Comparison of ENCODE assay signal across 29 mouse cellular contexts in the genomic region with DNA sequence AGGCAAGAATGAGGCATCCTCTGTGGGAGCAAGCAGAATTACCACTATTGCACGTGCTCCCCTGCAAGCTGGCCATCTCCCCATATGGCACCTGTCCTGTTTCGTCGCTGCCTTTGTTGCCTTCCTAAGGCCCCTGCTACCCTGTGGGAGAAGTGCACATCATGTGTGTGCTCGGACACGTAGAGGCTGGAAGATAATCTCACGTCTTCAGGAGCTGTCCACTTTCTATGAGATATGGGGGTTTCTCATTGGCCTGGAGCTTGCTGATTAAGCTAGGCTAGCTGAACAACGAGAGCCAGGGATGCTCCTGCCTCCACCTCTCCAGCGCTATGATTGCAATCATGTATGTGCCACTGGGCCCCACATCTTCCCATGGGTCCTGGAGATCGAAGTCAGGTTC. TPM values are rescaled to one million over a fixed set of nuclear protein-coding genes. Genes with fewer than 3 reads are reported as not detected.
DNase-seq lines count a peak whose midpoint lies in the region; ATAC-seq and TF ChIP-seq lines count a peak whose summit lies in the region.
"Had no signal": no experiment of that assay in that cellular context is flagged by ENCODE, and none has a peak within 500 bp of the region (broad histone marks: within the 10 kb centered on the region; RNA-seq: fewer than 3 reads in every experiment).

No protein-coding gene starts in this region.

- no peak overlapping the region for H3K27ac ChIP-seq in heart, embryonic 12.5 days (ENCODE audit: poor library complexity, severe bottlenecking)
- H3K27ac ChIP-seq in liver, embryonic 13.5 days: no peak overlapping the region
- no peak overlapping the region for H3K27ac ChIP-seq in liver, embryonic 16.5 days (ENCODE audit: low read length)
- no peak overlapping the region for H3K27ac ChIP-seq in lung, postnatal 0 days (ENCODE audit: low read length)
- no peak overlapping the region for H3K27ac ChIP-seq in midbrain, embryonic 14.5 days (replicated peaks; ENCODE audit: low read depth, low read length)
- H3K27ac ChIP-seq: embryonic facial prominence, embryonic 12.5 days; embryonic facial prominence, embryonic 15.5 days; gastrocnemius, adult 2 months; heart, adult 2 months; heart, embryonic 10.5 days; hindbrain, embryonic 12.5 days; hindbrain, embryonic 15.5 days had no signal

- no peak overlapping the region for H3K4me3 ChIP-seq in heart, embryonic 12.5 days
- peak overlapping the region; percentile 2; the same call in 1 of the 2 replicates for H3K4me3 ChIP-seq in G1E (ENCODE audit: low read depth, low read length)
- H3K4me3 ChIP-seq in liver, embryonic 13.5 days (replicated peaks): no peak overlapping the region
- no peak overlapping the region for H3K4me3 ChIP-seq in liver, embryonic 16.5 days (ENCODE audit: low read depth, low read length)
- H3K4me3 ChIP-seq in lung, postnatal 0 days (ENCODE audit: low read depth, low read length): no peak overlapping the region
- no peak overlapping the region for H3K4me3 ChIP-seq in midbrain, embryonic 14.5 days (replicated peaks; ENCODE audit: low read depth, low read length)
- H3K4me3 ChIP-seq: embryonic facial prominence, embryonic 12.5 days; embryonic facial prominence, embryonic 15.5 days; gastrocnemius, adult 2 months; heart, adult 2 months; heart, embryonic 10.5 days; hindbrain, embryonic 12.5 days; hindbrain, embryonic 15.5 days had no signal

- no peaks in the 10 kb centered on the region for H3K9me3 ChIP-seq in heart, embryonic 12.5 days (replicated peaks)
- no peaks in the 10 kb centered on the region for H3K9me3 ChIP-seq in G1E (replicated peaks)
- no peaks in the 10 kb centered on the region for H3K9me3 ChIP-seq in liver, embryonic 13.5 days (replicated peaks)
- H3K9me3 ChIP-seq in liver, embryonic 16.5 days (replicated peaks; ENCODE audit: control insufficient read depth, low read length): no peaks in the 10 kb centered on the region
- no peaks in the 10 kb centered on the region for H3K9me3 ChIP-seq in lung, postnatal 0 days (ENCODE audit: low read length)
- H3K9me3 ChIP-seq in midbrain, embryonic 14.5 days (ENCODE audit: control insufficient read depth, low read length): no peaks in the 10 kb centered on the region
- H3K9me3 ChIP-seq: embryonic facial prominence, embryonic 12.5 days; embryonic facial prominence, embryonic 15.5 days; heart, embryonic 10.5 days; hindbrain, embryonic 12.5 days; hindbrain, embryonic 15.5 days had no signal

- TF ChIP-seq EP300 in lung, postnatal 0 days (IDR thresholded peaks at IDR 0.05): no peak

- WGBS in heart, embryonic 12.5 days: 79% methylated on average over 9 of the region's 9 CpGs
- 44% methylated on average over 9 of the region's 9 CpGs for WGBS in liver, embryonic 13.5 days (ENCODE audit: insufficient replicate concordance)
- WGBS in liver, embryonic 16.5 days (ENCODE audit: insufficient replicate concordance): 40% methylated on average over 9 of the region's 9 CpGs
- 83% methylated on average over 9 of the region's 9 CpGs for WGBS in lung, postnatal 0 days
- 90% methylated on average over 9 of the region's 9 CpGs for WGBS in midbrain, embryonic 14.5 days

- no peaks in the 10 kb centered on the region for H3K27me3 ChIP-seq in heart, embryonic 12.5 days (replicated peaks)
- no peaks in the 10 kb centered on the region for H3K27me3 ChIP-seq in G1E (ENCODE audit: insufficient read depth, low read length)
- H3K27me3 ChIP-seq in liver, embryonic 13.5 days: no peaks in the 10 kb centered on the region
- H3K27me3 ChIP-seq in liver, embryonic 16.5 days (ENCODE audit: control insufficient read depth, insufficient read depth, low read depth, low read length): no peaks in the 10 kb centered on the region
- no peaks in the 10 kb centered on the region for H3K27me3 ChIP-seq in lung, postnatal 0 days (replicated peaks; ENCODE audit: insufficient read depth, low read length)
- H3K27me3 ChIP-seq in midbrain, embryonic 14.5 days (ENCODE audit: control insufficient read depth, insufficient read depth, low read length): no peaks in the 10 kb centered on the region
- H3K27me3 ChIP-seq: embryonic facial prominence, embryonic 12.5 days; embryonic facial prominence, embryonic 15.5 days; hindbrain, embryonic 12.5 days; hindbrain, embryonic 15.5 days; Patski had no signal

- H3K4me2 ChIP-seq in heart, embryonic 12.5 days: no peak overlapping the region
- no peak overlapping the region for H3K4me2 ChIP-seq in liver, embryonic 13.5 days
- no peak overlapping the region for H3K4me2 ChIP-seq in liver, embryonic 16.5 days (ENCODE audit: low read depth, low read length)
- no peak overlapping the region for H3K4me2 ChIP-seq in lung, postnatal 0 days (replicated peaks; ENCODE audit: low read depth, low read length)
- no peak overlapping the region for H3K4me2 ChIP-seq in midbrain, embryonic 14.5 days (ENCODE audit: low read length)
- H3K4me2 ChIP-seq: embryonic facial prominence, embryonic 12.5 days; embryonic facial prominence, embryonic 15.5 days; hindbrain, embryonic 12.5 days; hindbrain, embryonic 15.5 days had no signal

- H3K36me3 ChIP-seq in heart, embryonic 12.5 days: no peaks in the 10 kb centered on the region
- H3K36me3 ChIP-seq in G1E (replicated peaks): peaks cover 42% of the 10 kb centered on the region
- no peaks in the 10 kb centered on the region for H3K36me3 ChIP-seq in liver, embryonic 13.5 days
- H3K36me3 ChIP-seq in liver, embryonic 16.5 days (ENCODE audit: control insufficient read depth, insufficient read depth): no peaks in the 10 kb centered on the region
- H3K36me3 ChIP-seq in lung, postnatal 0 days (ENCODE audit: insufficient read depth, low read length): no peaks in the 10 kb centered on the region
- H3K36me3 ChIP-seq in midbrain, embryonic 14.5 days (ENCODE audit: control insufficient read depth, insufficient read depth, low read length): no peaks in the 10 kb centered on the region
- H3K36me3 ChIP-seq: embryonic facial prominence, embryonic 12.5 days; embryonic facial prominence, embryonic 15.5 days; heart, embryonic 10.5 days; hindbrain, embryonic 12.5 days; hindbrain, embryonic 15.5 days had no signal

- no peak for ATAC-seq in heart, embryonic 12.5 days (ENCODE audit: insufficient number of reproducible peaks, low FRiP score)
- ATAC-seq in G1E (ENCODE audit: extremely low read depth, insufficient number of reproducible peaks, low FRiP score, poor library complexity, severe bottlenecking): peak; percentile 30
- peak; percentile 47 for ATAC-seq in liver, embryonic 13.5 days (ENCODE audit: low read depth)
- peak; percentile 60; the same call in 1 of the 2 replicates for ATAC-seq in liver, embryonic 16.5 days (ENCODE audit: low read depth)
- no peak for ATAC-seq in lung, postnatal 0 days
- ATAC-seq in midbrain, embryonic 14.5 days (ENCODE audit: low FRiP score, low TSS enrichment): no peak
- ATAC-seq: forebrain, embryonic 14.5 days; forebrain, postnatal 0 days; Patski had no signal

- TF ChIP-seq CTCF in G1E (IDR thresholded peaks at IDR 0.05; ENCODE audit: low read depth, low read length): no peak
- no peak for TF ChIP-seq CTCF in lung, postnatal 0 days (IDR thresholded peaks at IDR 0.05)

- H3K9ac ChIP-seq in heart, embryonic 12.5 days: no peak overlapping the region
- no peak overlapping the region for H3K9ac ChIP-seq in liver, embryonic 13.5 days
- no peak overlapping the region for H3K9ac ChIP-seq in liver, embryonic 16.5 days (ENCODE audit: low read depth, low read length)
- no peak overlapping the region for H3K9ac ChIP-seq in lung, postnatal 0 days (replicated peaks; ENCODE audit: low read depth)
- H3K9ac ChIP-seq in midbrain, embryonic 14.5 days (replicated peaks; ENCODE audit: low read length): no peak overlapping the region
- H3K9ac ChIP-seq: embryonic facial prominence, embryonic 12.5 days; embryonic facial prominence, embryonic 15.5 days; forebrain, postnatal 0 days; hindbrain, embryonic 12.5 days; hindbrain, embryonic 15.5 days had no signal

- H3K4me1 ChIP-seq in heart, embryonic 12.5 days (replicated peaks): no peaks in the 10 kb centered on the region
- peaks cover 72% of the 10 kb centered on the region for H3K4me1 ChIP-seq in G1E (ENCODE audit: insufficient read depth, low read depth, low read length)
- H3K4me1 ChIP-seq in liver, embryonic 13.5 days (replicated peaks): peaks cover 39% of the 10 kb centered on the region
- H3K4me1 ChIP-seq in liver, embryonic 16.5 days (ENCODE audit: control insufficient read depth, low read depth, low read length): peaks cover 3% of the 10 kb centered on the region
- H3K4me1 ChIP-seq in lung, postnatal 0 days (ENCODE audit: insufficient read depth, low read depth, low read length): no peaks in the 10 kb centered on the region
- H3K4me1 ChIP-seq in midbrain, embryonic 14.5 days (ENCODE audit: control insufficient read depth, insufficient read depth, low read length): no peaks in the 10 kb centered on the region
- H3K4me1 ChIP-seq: embryonic facial prominence, embryonic 12.5 days; embryonic facial prominence, embryonic 15.5 days; hindbrain, embryonic 12.5 days; hindbrain, embryonic 15.5 days had no signal

- peak; percentile 42 for DNase-seq in heart, adult 11 months
- no peak for DNase-seq in G1E (ENCODE audit: low spot score)
- DNase-seq in liver, embryonic 13.5 days: peak; percentile 14
- DNase-seq in lung, postnatal 0 days (ENCODE audit: low spot score): no peak
- no peak for DNase-seq in midbrain, embryonic 14.5 days
- no peak for DNase-seq in natural killer cell, adult 2 months (ENCODE audit: low spot score in 2 of 2)
- DNase-seq: adrenal gland, postnatal 10 days; adrenal gland, postnatal 36 days; cerebellum, adult 2 months; cerebellum, adult 9-11 months; cerebellum, postnatal 25 days; forebrain, postnatal 0 days; gastrocnemius, adult 2 months; gastrocnemius, postnatal 25 days; heart, adult 2 months had no signal

RNA-seq across cellular contexts. Expression of a gene that starts 7.8 kb away (rescaled TPM):
- 2.1 and 2.9 TPM in 2 replicates for polyA plus RNA-seq in heart, embryonic 12.5 days (2016; fragmentation: Nextera tagmentation; extraction: Ambion mirVana)
- total RNA-seq in G1E (2014; fragmentation: Nextera tagmentation): 34.4 and 36.8 TPM in 2 replicates
- 32.6 and 33.1 TPM in 2 replicates for total RNA-seq in G1E (2017)
- 0.98 and 1.6 TPM in 2 replicates for polyA plus RNA-seq in G1E (2012)
- 2.1 and 3.8 TPM in 2 replicates for polyA plus RNA-seq in liver, embryonic 13.5 days (2015; fragmentation: Nextera tagmentation; extraction: Ambion mirVana)
- polyA plus RNA-seq in liver, embryonic 16.5 days (2015; fragmentation: Nextera tagmentation; extraction: Ambion mirVana): 2.4 and 2.9 TPM in 2 replicates
- polyA plus RNA-seq in lung, postnatal 0 days (2015; fragmentation: Nextera tagmentation; extraction: Ambion mirVana): 1.2 and 1.9 TPM in 2 replicates
- polyA plus RNA-seq in midbrain, embryonic 14.5 days (2014; fragmentation: Nextera tagmentation; extraction: Ambion mirVana): 0.11 and 0.45 TPM in 2 replicates

RNA-seq across cellular contexts. Expression of a gene that starts 34.6 kb away (rescaled TPM):
- 89.4 and 89.9 TPM in 2 replicates for polyA plus RNA-seq in heart, embryonic 12.5 days (2016; fragmentation: Nextera tagmentation; extraction: Ambion mirVana)
- total RNA-seq in G1E (2014; fragmentation: Nextera tagmentation): 59.9 and 68.9 TPM in 2 replicates
- total RNA-seq in G1E (2017): 42.7 and 45.2 TPM in 2 replicates
- polyA plus RNA-seq in G1E (2012): 60.0 and 68.1 TPM in 2 replicates
- 65.8 and 69.1 TPM in 2 replicates for polyA plus RNA-seq in liver, embryonic 13.5 days (2015; fragmentation: Nextera tagmentation; extraction: Ambion mirVana)
- 35.1 and 35.9 TPM in 2 replicates for polyA plus RNA-seq in liver, embryonic 16.5 days (2015; fragmentation: Nextera tagmentation; extraction: Ambion mirVana)
- 45.9 and 50.0 TPM in 2 replicates for polyA plus RNA-seq in lung, postnatal 0 days (2015; fragmentation: Nextera tagmentation; extraction: Ambion mirVana)
- 86.4 and 94.8 TPM in 2 replicates for polyA plus RNA-seq in midbrain, embryonic 14.5 days (2014; fragmentation: Nextera tagmentation; extraction: Ambion mirVana)

RNA-seq across cellular contexts. Expression of a gene that starts 35.3 kb away (rescaled TPM):
- 745 and 746 TPM in 2 replicates for polyA plus RNA-seq in heart, embryonic 12.5 days (2016; fragmentation: Nextera tagmentation; extraction: Ambion mirVana)
- 239 and 247 TPM in 2 replicates for total RNA-seq in G1E (2014; fragmentation: Nextera tagmentation)
- total RNA-seq in G1E (2017): 853 and 891 TPM in 2 replicates
- polyA plus RNA-seq in G1E (2012): 110 and 140 TPM in 2 replicates
- 392 and 451 TPM in 2 replicates for polyA plus RNA-seq in liver, embryonic 13.5 days (2015; fragmentation: Nextera tagmentation; extraction: Ambion mirVana)
- 287 and 311 TPM in 2 replicates for polyA plus RNA-seq in liver, embryonic 16.5 days (2015; fragmentation: Nextera tagmentation; extraction: Ambion mirVana)
- 352 and 364 TPM in 2 replicates for polyA plus RNA-seq in lung, postnatal 0 days (2015; fragmentation: Nextera tagmentation; extraction: Ambion mirVana)
- 564 and 595 TPM in 2 replicates for polyA plus RNA-seq in midbrain, embryonic 14.5 days (2014; fragmentation: Nextera tagmentation; extraction: Ambion mirVana)

RNA-seq across cellular contexts. Expression of a gene that starts 48.9 kb away (rescaled TPM):
- 1.9 TPM in 2 replicates for polyA plus RNA-seq in heart, embryonic 12.5 days (2016; fragmentation: Nextera tagmentation; extraction: Ambion mirVana)
- total RNA-seq in G1E (2014; fragmentation: Nextera tagmentation) (2.8 and 3.4 TPM in 2 replicates), G1E (2017) (0.33 and 1.0 TPM in 2 replicates)
- polyA plus RNA-seq in G1E (2012): 0.13 and 0.22 TPM in 2 replicates
- 0.71 and 1.3 TPM in 2 replicates for polyA plus RNA-seq in liver, embryonic 13.5 days (2015; fragmentation: Nextera tagmentation; extraction: Ambion mirVana)
- 0.48 and 0.79 TPM in 2 replicates for polyA plus RNA-seq in liver, embryonic 16.5 days (2015; fragmentation: Nextera tagmentation; extraction: Ambion mirVana)
- 0.95 and 1.0 TPM in 2 replicates for polyA plus RNA-seq in lung, postnatal 0 days (2015; fragmentation: Nextera tagmentation; extraction: Ambion mirVana)
- polyA plus RNA-seq in midbrain, embryonic 14.5 days (2014; fragmentation: Nextera tagmentation; extraction: Ambion mirVana): 4.8 and 6.2 TPM in 2 replicates

RNA-seq across cellular contexts. Expression of a gene that starts 53.9 kb away (rescaled TPM):
- polyA plus RNA-seq in heart, embryonic 12.5 days (2016; fragmentation: Nextera tagmentation; extraction: Ambion mirVana): 0.42 TPM in 1 of 2 replicates, not detected in the other
- total RNA-seq in G1E (2014; fragmentation: Nextera tagmentation) (not detected in 2 replicates), G1E (2017) (1.3 and 5.5 TPM in 2 replicates)
- polyA plus RNA-seq in G1E (2012): 0.05 TPM in 1 of 2 replicates, not detected in the other
- polyA plus RNA-seq in liver, embryonic 13.5 days (2015; fragmentation: Nextera tagmentation; extraction: Ambion mirVana): 0.18 TPM in 1 of 2 replicates, not detected in the other
- not detected in 2 replicates for polyA plus RNA-seq in liver, embryonic 16.5 days (2015; fragmentation: Nextera tagmentation; extraction: Ambion mirVana)
- 1.5 and 1.6 TPM in 2 replicates for polyA plus RNA-seq in lung, postnatal 0 days (2015; fragmentation: Nextera tagmentation; extraction: Ambion mirVana)
- not detected in 2 replicates for polyA plus RNA-seq in midbrain, embryonic 14.5 days (2014; fragmentation: Nextera tagmentation; extraction: Ambion mirVana)
- total RNA-seq: adrenal gland, adult 18-20 months; common myeloid progenitor, adult 5-6 weeks; ES-E14; forebrain, postnatal 0 days; gastrocnemius, adult 2 months; gastrocnemius, postnatal 25 days; heart, postnatal 25 days; hematopoietic stem cell, adult 5-6 weeks had no signal
- polyA plus RNA-seq: embryonic facial prominence, embryonic 12.5 days; forebrain, embryonic 14.5 days; forebrain, postnatal 0 days; heart, adult 2 months; hindbrain, embryonic 12.5 days; hindbrain, embryonic 15.5 days; Patski had no signal

Comparison
In these comparisons a context has a peak if more than half of its experiments do, and no peak if none do; other contexts are left out.
1. DNase-seq: peak in heart, adult 11 months (single experiment) and liver, embryonic 13.5 days (single experiment); none in G1E (single experiment), lung, postnatal 0 days (single experiment), midbrain, embryonic 14.5 days (single experiment) and natural killer cell, adult 2 months (0 of 2).
2. ATAC-seq: peak in G1E (single experiment), liver, embryonic 13.5 days (single experiment) and liver, embryonic 16.5 days (single experiment); none in heart, embryonic 12.5 days (single experiment), lung, postnatal 0 days (single experiment) and midbrain, embryonic 14.5 days (single experiment).